ENCODE assay signal across 17 mouse cellular contexts in the genomic region with DNA sequence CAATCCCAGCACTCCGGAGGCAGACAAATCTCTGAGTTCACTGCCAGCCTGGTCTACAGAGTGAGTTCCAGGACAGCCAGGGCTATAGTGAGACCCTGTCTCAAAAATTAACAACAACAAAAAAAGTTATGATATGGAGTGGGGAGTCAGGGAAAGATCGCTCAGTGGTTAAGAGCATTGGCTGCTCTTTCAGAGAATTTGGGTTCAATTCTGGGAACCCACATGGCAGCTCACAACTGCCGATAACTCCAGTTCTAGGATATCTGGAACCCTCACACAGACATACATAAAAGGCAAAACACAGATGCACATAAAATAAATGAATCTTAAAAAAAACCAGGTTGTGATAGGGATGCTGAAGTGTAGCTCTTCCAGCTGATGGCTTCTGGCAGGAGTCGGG.
"Had no signal": no experiment of that assay in that cellular context is flagged by ENCODE, and none has a peak within 500 bp of the region (broad histone marks: within the 10 kb centered on the region; RNA-seq: fewer than 3 reads in every experiment).

No protein-coding gene starts in this region.

- H3K27me3 ChIP-seq: limb, embryonic 13.5 days had no signal

- H3K27ac ChIP-seq: limb, embryonic 10.5 days; limb, embryonic 13.5 days had no signal

- DNase-seq: kidney, adult 18-20 months; kidney, adult 9 months; kidney, postnatal 14 days; kidney, postnatal 4 days; lung, adult 2 months; lung, postnatal 14 days; lung, postnatal 4 days; midbrain, embryonic 14.5 days; right cerebral cortex, adult 18-20 months; right cerebral cortex, postnatal 25 days; thymus, adult 2 months; thymus, postnatal 14 days; thymus, postnatal 4 days had no signal

- H3K9ac ChIP-seq: limb, embryonic 13.5 days had no signal

- H3K4me3 ChIP-seq: limb, embryonic 10.5 days; limb, embryonic 13.5 days had no signal

- H3K9me3 ChIP-seq: limb, embryonic 10.5 days had no signal

- H3K4me2 ChIP-seq: limb, embryonic 13.5 days; midbrain, embryonic 11.5 days had no signal

- ATAC-seq: intestine, embryonic 16.5 days had no signal
